Comparison of ENCODE assay signal across 1 mouse cellular context in genomic region chr1:170867691-170868105, GRCm38 (mm10).
TF ChIP-seq lines count a peak whose summit lies in the region.

Gene Atf6 (minus strand): TSS chr1:170867771.

TF ChIP-seq in CH12.LX, 34 proteins besides CTCF, POLR2A, EP300 and RAD21 (continued from another document):
- TF ChIP-seq E2F4 (IDR thresholded peaks at IDR 0.05; ENCODE audit: insufficient replicate concordance, low read depth, low read length) (peak; percentile 86; the same call in 1 of the 2 replicates), IRF4 (IDR thresholded peaks at IDR 0.05; ENCODE audit: low read depth, low read length) (peak; percentile 91), SIN3A (IDR thresholded peaks at IDR 0.05; ENCODE audit: low read length) (peak; percentile 98), UBTF (IDR thresholded peaks at IDR 0.05; ENCODE audit: low read depth, low read length) (peak; percentile 80; the same call in 1 of the 2 replicates), CHD2 (IDR thresholded peaks at IDR 0.05; ENCODE audit: low read length) (peak; percentile 78), CHD1 (IDR thresholded peaks at IDR 0.05; ENCODE audit: low read depth, low read length) (peak; percentile 96; the same call in 1 of the 2 replicates), NRF1 (IDR thresholded peaks at IDR 0.05; ENCODE audit: low read depth, low read length) (peak; percentile 50), ZKSCAN1 (IDR thresholded peaks at IDR 0.05; ENCODE audit: borderline replicate concordance, low read depth, low read length) (no peak), MAFK (IDR thresholded peaks at IDR 0.05; ENCODE audit: insufficient replicate concordance, low read length) (peak; percentile 80), SMC3 (IDR thresholded peaks at IDR 0.05; ENCODE audit: low read depth, low read length) (no peak), MEF2A (IDR thresholded peaks at IDR 0.05; ENCODE audit: borderline replicate concordance, low read depth, low read length) (peak; percentile 81; the same call in 1 of the 2 replicates), POLR2AphosphoS2 (IDR thresholded peaks at IDR 0.05; ENCODE audit: low read depth, low read length) (peak; percentile 67; the same call in 1 of the 2 replicates)
